ENCODE assay signal across 18 mouse cellular contexts in the genomic region with DNA sequence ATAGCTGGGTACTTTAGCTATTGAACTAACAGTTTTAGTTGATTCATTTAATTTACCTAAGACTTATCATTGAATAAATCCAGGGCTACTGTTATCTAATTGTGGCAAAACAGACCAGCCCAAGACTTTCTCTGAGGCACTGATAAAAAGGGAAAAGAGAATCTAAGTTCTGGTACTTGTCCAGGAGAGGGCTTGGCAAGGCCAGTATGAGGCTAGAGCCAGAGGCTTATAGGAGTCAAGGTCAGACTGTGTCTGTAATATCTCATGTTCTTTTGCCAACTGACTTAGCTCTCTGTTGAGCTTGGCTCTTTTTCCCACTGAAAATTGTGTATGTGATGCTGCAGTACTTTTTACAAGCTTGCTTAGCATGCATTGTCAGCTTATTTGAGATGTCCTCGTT.
DNase-seq lines count a peak whose midpoint lies in the region; ATAC-seq and TF ChIP-seq lines count a peak whose summit lies in the region.
"Had no signal": no experiment of that assay in that cellular context is flagged by ENCODE, and none has a peak within 500 bp of the region (broad histone marks: within the 10 kb centered on the region; RNA-seq: fewer than 3 reads in every experiment).

No protein-coding gene starts in this region.

- no peak overlapping the region for H3K27ac ChIP-seq in heart, adult 2 months
- H3K27ac ChIP-seq in heart, embryonic 10.5 days = no peak overlapping the region
- H3K27ac ChIP-seq in lung, embryonic 14.5 days (ENCODE audit: low read depth) = no peak overlapping the region
- H3K27ac ChIP-seq: limb, embryonic 15.5 days; midbrain, embryonic 12.5 days; neural tube, embryonic 15.5 days had no signal

- peak in 1 of 2 experiments; percentile 3 for DNase-seq in heart, adult 2 months
- DNase-seq in heart, embryonic 10.5 days (ENCODE audit: low spot score) = no peak
- DNase-seq in lung, embryonic 14.5 days = peak; percentile 41
- no peak for DNase-seq in lung, postnatal 4 days
- DNase-seq in adrenal gland, postnatal 36 days = peak; percentile 29 to 37
- DNase-seq in layer of hippocampus, postnatal 25 days (ENCODE audit: extremely low spot score in 1 of 2, low spot score in 1 of 2) = no peak
- DNase-seq in right cerebral cortex, postnatal 36 days (ENCODE audit: low spot score in 2 of 2) = no peak
- DNase-seq: cerebellum, postnatal 36 days; kidney, adult 2 months; lung, adult 2 months; right cerebral cortex, adult 18-20 months had no signal

- no peaks in the 10 kb centered on the region for H3K36me3 ChIP-seq in heart, adult 2 months (ENCODE audit: control insufficient read depth, insufficient read depth, low read length)
- H3K36me3 ChIP-seq in heart, embryonic 10.5 days = no peaks in the 10 kb centered on the region
- no peaks in the 10 kb centered on the region for H3K36me3 ChIP-seq in lung, embryonic 14.5 days (ENCODE audit: insufficient read depth)
- H3K36me3 ChIP-seq: limb, embryonic 15.5 days; midbrain, embryonic 12.5 days; neural tube, embryonic 15.5 days had no signal

- H3K9ac ChIP-seq in heart, adult 2 months (ENCODE audit: low read depth, low read length) = no peak overlapping the region
- no peak overlapping the region for H3K9ac ChIP-seq in lung, embryonic 14.5 days
- H3K9ac ChIP-seq: limb, embryonic 15.5 days; midbrain, embryonic 12.5 days; neural tube, embryonic 15.5 days had no signal

- H3K4me3 ChIP-seq in heart, adult 2 months = no peak overlapping the region
- H3K4me3 ChIP-seq in heart, embryonic 10.5 days = no peak overlapping the region
- H3K4me3 ChIP-seq in lung, embryonic 14.5 days (ENCODE audit: low read depth, low read length) = no peak overlapping the region
- H3K4me3 ChIP-seq: erythroblast, embryonic 14.5 days; limb, embryonic 15.5 days; midbrain, embryonic 12.5 days; myocyte; neural tube, embryonic 15.5 days had no signal

- 52% methylated on average over 1 of the region's 1 CpGs for WGBS in heart, adult 2 months
- 83% methylated on average over 1 of the region's 1 CpGs for WGBS in heart, embryonic 10.5 days
- 56% methylated on average over 1 of the region's 1 CpGs for WGBS in lung, embryonic 14.5 days

- H3K27me3 ChIP-seq in heart, adult 2 months (ENCODE audit: control insufficient read depth, insufficient read depth, low read length) = no peaks in the 10 kb centered on the region
- H3K27me3 ChIP-seq in heart, embryonic 10.5 days (ENCODE audit: insufficient read depth, poor library complexity, severe bottlenecking) = no peaks in the 10 kb centered on the region
- no peaks in the 10 kb centered on the region for H3K27me3 ChIP-seq in lung, embryonic 14.5 days (ENCODE audit: insufficient read depth, low read length)
- H3K27me3 ChIP-seq: limb, embryonic 15.5 days; midbrain, embryonic 12.5 days; neural tube, embryonic 15.5 days; Patski had no signal

- H3K4me1 ChIP-seq in heart, adult 2 months (ENCODE audit: control insufficient read depth, insufficient read depth, low read length) = no peaks in the 10 kb centered on the region
- no peaks in the 10 kb centered on the region for H3K4me1 ChIP-seq in heart, embryonic 10.5 days
- H3K4me1 ChIP-seq in lung, embryonic 14.5 days (ENCODE audit: insufficient read depth) = no peaks in the 10 kb centered on the region
- H3K4me1 ChIP-seq: limb, embryonic 15.5 days; midbrain, embryonic 12.5 days; neural tube, embryonic 15.5 days had no signal

- H3K9me3 ChIP-seq in heart, embryonic 10.5 days = no peaks in the 10 kb centered on the region; the same call in 1 of the 2 replicates
- H3K9me3 ChIP-seq in lung, embryonic 14.5 days (ENCODE audit: low read depth, low read length) = no peaks in the 10 kb centered on the region
- H3K9me3 ChIP-seq: limb, embryonic 15.5 days; midbrain, embryonic 12.5 days; neural tube, embryonic 15.5 days had no signal

- no peak for TF ChIP-seq POLR2A in heart, adult 2 months (IDR thresholded peaks at IDR 0.05; ENCODE audit: insufficient read depth, low read depth, low read length)

- no peak for TF ChIP-seq EP300 in heart, adult 2 months (IDR thresholded peaks at IDR 0.05; ENCODE audit: insufficient read depth, low read depth, low read length)

- H3K4me2 ChIP-seq in lung, embryonic 14.5 days = no peak overlapping the region
- H3K4me2 ChIP-seq: limb, embryonic 15.5 days; midbrain, embryonic 12.5 days; neural tube, embryonic 15.5 days had no signal

- no peak; the same call in 1 of the 2 replicates for ATAC-seq in lung, embryonic 14.5 days (ENCODE audit: insufficient read depth)
- ATAC-seq: forebrain, embryonic 16.5 days; Patski had no signal

- H3K79me2 ChIP-seq in heart, adult 2 months (replicated peaks; ENCODE audit: control insufficient read depth, insufficient read depth, low read length) = no peaks in the 10 kb centered on the region

- TF ChIP-seq CTCF in heart, adult 2 months (IDR thresholded peaks at IDR 0.05) = peak; percentile 23
- no peak for TF ChIP-seq CTCF in lung, embryonic 14.5 days (IDR thresholded peaks at IDR 0.05; ENCODE audit: low read depth)

- intact Hi-C loops in heart, adult 2 months (cut with DNase I) = no loop called here

Comparison
In these comparisons a context has a peak if more than half of its experiments do, and no peak if none do; other contexts are left out.
1. DNase-seq: peak in lung, embryonic 14.5 days (single experiment) and adrenal gland, postnatal 36 days (2 of 2); none in heart, embryonic 10.5 days (single experiment), lung, postnatal 4 days (0 of 2), layer of hippocampus, postnatal 25 days (0 of 2) and right cerebral cortex, postnatal 36 days (0 of 2).